Mouse (Mus musculus): Measurements from ENCODE around the gene P4ha3. TPM values are rescaled to one million over a fixed set of nuclear protein-coding genes. Genes with fewer than 3 reads are reported as not detected.

Gene P4ha3
- not detected for total RNA-seq (2023)

GRCm38 (mm10) chr7:100285383-100285782 is at the start of gene P4ha3:
TSS of gene P4ha3 (plus strand) at chr7:100285520.

Other genes starting within 250 kb of the P4ha3 start
- gene Pold3, start 164.0 kb upstream of the P4ha3 start, total RNA-seq (2023) = 48.8 TPM
- 1.2 TPM for gene Lipt2, start 126.2 kb upstream of the P4ha3 start, total RNA-seq (2023)
- gene Kcne3, start 109.0 kb upstream of the P4ha3 start, total RNA-seq (2023) = not detected
- 35.4 TPM for gene Pgm2l1, start 58.1 kb upstream of the P4ha3 start, total RNA-seq (2023)
- gene C2cd3, start 86.7 kb downstream of the P4ha3 start, total RNA-seq (2023) = 79.2 TPM
- gene Ppme1, start 86.8 kb downstream of the P4ha3 start, total RNA-seq (2023) = 35.8 TPM
- gene Ucp3, start 187.5 kb downstream of the P4ha3 start, total RNA-seq (2023) = 0.44 TPM
- gene Ucp2, start 207.8 kb downstream of the P4ha3 start, total RNA-seq (2023) = 987 TPM
- gene Dnajb13, start 229.4 kb downstream of the P4ha3 start, total RNA-seq (2023) = 3.3 TPM